Mouse (Mus musculus) thymus, postnatal 36 days (tissue): ENCODE measurements around the gene Dpp3.
"Not testable (repeated sequence)": the region's sequence is repeated elsewhere in the genome, so short reads cannot be mapped to it uniquely, and the experiment has no call there.

Experiments used
- DNase-seq, 2 experiments: peaks; one replicate each; pipeline ENCODE4 v3.0.0; 2022; ENCODE audit warnings: mixed read lengths in 2 of 2

Gene Dpp3

GRCm38 (mm10) chr19:4891798-4892197, 36.3 kb downstream of the Dpp3 start:
- no peak for DNase-seq

DNA sequence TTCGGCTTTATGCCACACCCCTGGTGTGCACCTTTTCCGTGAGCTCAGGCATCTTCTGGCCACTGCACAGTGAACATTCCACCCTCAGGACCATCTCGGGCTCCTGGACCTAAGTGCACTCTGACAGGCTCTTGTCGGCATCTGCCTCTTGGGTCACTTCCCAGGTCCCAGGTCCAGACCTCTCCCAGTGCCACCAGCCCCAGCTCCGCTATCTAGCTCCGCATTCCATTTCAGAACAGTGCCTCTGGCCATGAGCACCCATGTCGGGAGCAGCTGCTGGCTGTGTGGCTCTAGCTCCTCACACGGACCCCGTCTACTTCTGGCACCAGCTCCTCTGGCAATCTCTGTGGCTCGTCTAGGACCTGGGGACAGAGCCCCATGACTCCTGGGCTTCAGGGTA, 38.3 kb downstream of the Dpp3 start:
- DNase-seq: no peak

DNA sequence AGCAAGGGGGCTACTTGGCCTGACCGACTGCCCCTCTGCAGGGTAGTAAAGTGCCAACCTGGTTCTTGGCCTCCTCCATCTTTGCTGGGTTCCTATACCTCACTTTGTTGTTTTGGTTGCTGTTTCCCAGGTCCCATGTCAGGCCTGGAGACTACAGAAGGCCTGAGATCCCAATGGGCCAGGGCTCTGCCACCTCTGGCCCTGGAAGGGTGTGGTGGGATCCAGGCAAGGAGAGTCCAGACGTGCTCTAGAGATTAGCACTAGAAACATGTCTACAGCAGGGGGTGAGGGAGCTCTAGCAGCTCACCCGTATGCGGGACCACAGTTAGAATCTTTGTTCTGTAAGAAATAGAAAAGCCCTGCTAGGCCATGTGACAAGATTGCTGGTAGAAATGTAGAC, 44.1 kb downstream of the Dpp3 start:
- DNase-seq: no peak

- no peak for DNase-seq
Measured at GRCm38 (mm10) chr19:4879324-4879703, 48.8 kb downstream of the Dpp3 start.

DNA sequence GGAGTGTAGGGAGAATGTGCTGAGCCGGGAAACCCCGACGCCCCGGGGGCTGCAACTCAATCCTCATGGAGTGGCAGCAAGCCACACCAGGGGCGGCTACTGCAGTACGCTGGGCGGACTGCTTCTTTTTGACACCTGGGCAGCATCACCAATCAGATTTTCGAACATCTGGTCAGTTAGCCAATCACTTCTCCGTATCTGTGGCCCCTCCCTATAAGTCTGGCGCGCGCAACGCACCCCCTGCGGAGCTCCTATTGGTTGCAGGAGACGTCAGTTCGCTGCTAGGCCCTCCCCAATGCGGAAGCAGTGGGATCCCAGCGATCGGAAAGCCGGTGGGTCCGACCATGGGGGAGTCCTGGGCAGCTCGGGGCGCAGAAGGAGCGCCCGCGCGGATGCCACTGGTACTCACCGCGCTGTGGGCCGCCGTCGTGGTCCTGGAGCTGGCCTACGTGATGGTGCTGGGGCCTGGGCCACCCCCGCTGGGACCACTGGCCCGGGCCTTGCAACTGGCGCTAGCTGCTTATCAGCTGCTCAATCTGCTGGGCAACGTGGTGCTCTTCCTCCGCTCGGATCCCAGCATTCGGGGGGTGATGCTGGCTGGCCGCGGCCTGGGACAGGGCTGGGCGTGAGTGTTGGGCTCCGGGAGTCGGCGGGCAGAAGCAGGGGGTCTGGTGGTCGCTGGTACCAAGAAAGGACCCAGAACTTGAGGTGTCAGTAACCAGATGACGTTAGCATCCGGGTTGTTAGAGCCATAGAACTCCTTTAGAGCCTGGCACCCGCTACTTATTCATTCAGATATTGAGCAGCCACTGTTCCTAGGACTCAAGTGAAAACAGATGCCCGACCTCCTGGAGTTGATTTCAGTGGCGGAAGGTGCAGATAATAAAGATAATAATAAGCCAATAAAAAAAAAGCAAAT, 49.4 kb downstream of the Dpp3 start, which contains the start of gene Zdhhc24:
Gene Zdhhc24 (plus strand): TSS at position 264 of the 919 bp plus-strand sequence.
- peak; percentile 95 to 97 for DNase-seq

DNA sequence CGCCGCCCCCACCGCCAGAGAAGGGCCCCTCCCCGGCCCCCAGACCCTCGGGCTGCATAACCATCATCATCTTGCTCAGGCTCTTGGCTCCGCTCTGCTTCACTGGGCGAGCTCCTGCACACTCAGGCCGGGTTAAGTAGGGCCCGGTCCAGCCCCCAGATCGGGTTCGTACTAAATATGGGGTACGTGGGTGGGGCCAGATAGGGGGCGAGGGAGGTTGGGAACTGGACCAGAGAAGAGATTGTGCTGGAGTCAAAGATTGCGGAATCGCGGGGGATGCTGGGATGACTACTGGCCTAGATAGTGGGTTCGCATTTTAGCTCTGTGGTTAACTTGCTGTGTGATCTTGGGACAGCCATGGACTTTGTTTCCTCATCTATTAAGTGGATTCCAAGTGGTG, 50.3 kb downstream of the Dpp3 start, which contains the start of gene Actn3:
Gene Actn3 (minus strand): TSS at position 125 of the 400 bp plus-strand sequence.
- peak in 1 of 2 experiments; percentile 27 for DNase-seq

DNA sequence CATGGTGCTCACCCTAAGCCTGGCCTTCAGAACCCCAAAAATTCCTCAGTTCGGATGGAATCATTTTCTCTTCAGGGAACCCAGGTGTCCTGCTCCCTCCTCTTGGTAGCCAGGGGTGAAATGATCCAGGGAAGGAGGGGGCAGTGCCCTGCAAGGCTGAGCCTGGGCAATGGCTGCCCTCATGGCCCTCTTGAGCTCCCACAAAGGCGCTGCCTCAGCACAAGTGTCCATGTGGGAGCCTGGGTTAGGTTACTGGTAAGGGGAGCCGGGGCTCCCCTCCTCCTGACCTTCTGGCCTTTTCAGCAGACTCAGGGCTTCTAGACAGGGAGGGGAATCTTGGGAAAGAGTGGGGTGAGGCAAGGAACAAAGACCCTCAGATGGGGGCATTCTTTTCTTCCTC, 51.3 kb downstream of the Dpp3 start:
- no peak for DNase-seq

- DNase-seq: no peak
Measured at GRCm38 (mm10) chr19:4876241-4876640, 51.8 kb downstream of the Dpp3 start.

GRCm38 (mm10) chr19:4874613-4875012, 53.5 kb downstream of the Dpp3 start:
- not testable (repeated sequence) for DNase-seq

DNA sequence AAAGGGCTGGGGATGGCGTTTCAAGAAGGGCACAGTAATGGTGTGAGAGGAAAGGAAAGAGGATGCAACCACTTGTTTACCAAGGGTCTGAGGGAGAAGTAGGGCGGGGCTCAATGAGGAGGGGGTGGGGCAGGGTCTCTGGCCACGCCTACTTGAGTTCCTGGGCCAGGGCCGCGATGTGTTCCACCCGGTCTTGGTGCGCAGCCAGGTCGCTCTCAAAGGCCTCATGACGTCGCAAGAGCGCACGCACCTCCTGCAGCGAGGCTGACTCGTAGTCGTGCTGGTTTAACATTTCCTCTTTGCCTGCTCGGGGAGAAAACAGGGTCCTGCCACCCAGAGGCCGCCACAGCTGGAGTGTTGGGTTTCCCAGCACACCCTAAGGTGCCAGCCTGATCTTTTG, 62.9 kb downstream of the Dpp3 start:
- DNase-seq: peak in 1 of 2 experiments; percentile 32

GRCm38 (mm10) chr19:4863048-4863447, 65.0 kb downstream of the Dpp3 start:
- DNase-seq: no peak

DNA sequence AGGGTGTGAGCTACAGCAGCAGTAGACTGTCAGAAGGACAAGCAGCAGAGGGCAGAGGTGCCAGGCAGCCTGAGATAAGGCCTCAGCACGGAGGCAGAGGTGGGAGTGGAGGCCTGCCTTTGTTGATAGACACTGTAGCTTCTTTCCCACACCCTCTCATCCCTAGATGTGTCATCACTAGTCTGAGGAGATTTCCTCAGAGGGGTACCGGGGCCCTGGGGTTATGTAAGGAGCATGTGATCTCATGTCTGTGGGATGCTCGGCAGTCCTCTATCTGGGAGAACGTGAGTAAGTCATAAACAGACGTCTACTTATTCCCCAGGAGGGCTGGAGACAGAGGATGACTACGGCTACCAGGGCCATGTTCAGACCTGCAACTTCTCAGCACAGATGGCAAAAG, 69.0 kb downstream of the Dpp3 start:
- no peak for DNase-seq
